Mouse (Mus musculus) kidney, embryonic 15.5 days (tissue): Measurements from ENCODE around the gene Ryr2. TPM values are rescaled to one million over a fixed set of nuclear protein-coding genes. Genes with fewer than 3 reads are reported as not detected.

Experiments used
- ATAC-seq: fragments of 200-750 bp; cut with Nextera tagmentation; replicated peaks from 2 replicates; pipeline ENCODE4 v1.8.0; 2017; ENCODE audit warnings: moderate TSS enrichment; ENCODE audit not compliant: low FRiP score
- H3K27ac ChIP-seq: fragments of 300-500 bp; sonication (generic); 2 replicates; pipeline ENCODE4 v1.5.1; 2015; ENCODE audit warnings: mild to moderate bottlenecking, inconsistent platforms
- H3K27me3 ChIP-seq: fragments of 300-500 bp; sonication (generic); 2 replicates; pipeline ENCODE4 v1.6.1; 2015; ENCODE audit warnings: inconsistent platforms
- H3K36me3 ChIP-seq: fragments of 300-500 bp; sonication (generic); 2 replicates; pipeline ENCODE4 v1.6.1; 2015; ENCODE audit warnings: inconsistent platforms
- H3K4me1 ChIP-seq: fragments of 300-500 bp; sonication (generic); 2 replicates; pipeline ENCODE4 v1.6.1; 2015; ENCODE audit warnings: inconsistent platforms
- H3K4me2 ChIP-seq: fragments of 300-500 bp; sonication (generic); 2 replicates; pipeline ENCODE4 v1.6.1; 2015; ENCODE audit warnings: moderate library complexity, mild to moderate bottlenecking, inconsistent platforms
- H3K4me3 ChIP-seq: fragments of 300-500 bp; sonication (generic); replicated peaks from 2 replicates; pipeline ENCODE4 v1.5.1; 2015; ENCODE audit warnings: mild to moderate bottlenecking, inconsistent platforms
- H3K9ac ChIP-seq: fragments of 300-500 bp; sonication (generic); 2 replicates; pipeline ENCODE4 v1.6.1; 2015; ENCODE audit warnings: mild to moderate bottlenecking, inconsistent platforms
- H3K9me3 ChIP-seq: fragments of 300-500 bp; sonication (generic); replicated peaks from 2 replicates; pipeline ENCODE4 v1.6.1; 2016; ENCODE audit warnings: inconsistent platforms
- WGBS: fragments of 180-500 bp; shearing (Covaris S2); methylation state at CpG from one replicate; pipeline ENCODE4 v1.1.7; 2015; ENCODE audit warnings: mixed read lengths; 5-methylcytosine and 5-hydroxymethylcytosine counted together
- polyA plus RNA-seq: library from polyadenylated mRNA; unstranded; fragments of >200 nt; fragmentation: Nextera tagmentation; extraction: Ambion mirVana; gene quantifications from 2 replicates; pipeline ENCODE4 v1.2.1, GENCODE M21; 2015

The Ryr2 gene
- polyA plus RNA-seq, 1 experiment from 2014 or later, result 0.42 TPM

DNA sequence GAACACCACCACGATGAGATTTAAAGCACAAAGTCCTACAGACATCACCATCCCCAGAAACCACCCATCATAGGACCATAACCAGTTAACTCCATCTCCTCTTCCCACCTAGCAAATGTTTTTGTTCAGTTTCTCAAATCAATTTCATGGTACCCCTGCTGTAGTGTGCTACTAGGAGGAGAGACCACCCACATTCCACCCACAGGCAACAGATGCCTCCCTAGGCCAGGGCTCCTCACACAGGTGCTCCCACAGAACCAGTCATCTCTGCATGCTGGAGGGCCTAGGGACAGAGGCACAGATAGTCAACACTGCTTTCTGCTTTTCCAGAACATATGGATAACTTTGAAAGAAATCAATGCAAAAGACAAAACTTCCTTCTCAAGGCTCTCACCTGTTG, 50.8 kb downstream of the Ryr2 start:
- Histone ChIP-seq H3K4me1 (no peaks in the 10 kb centered on the region), H3K9me3 (no peaks in the 10 kb centered on the region), H3K4me3 (no peak overlapping the region), H3K27me3 (no peaks in the 10 kb centered on the region), H3K9ac (no peak overlapping the region), H3K27ac (no peak overlapping the region), H3K4me2 (no peak overlapping the region), H3K36me3 (no peaks in the 10 kb centered on the region)
- ATAC-seq, result no peak
- WGBS, result 65% methylated on average over 1 of the region's 1 CpGs

DNA sequence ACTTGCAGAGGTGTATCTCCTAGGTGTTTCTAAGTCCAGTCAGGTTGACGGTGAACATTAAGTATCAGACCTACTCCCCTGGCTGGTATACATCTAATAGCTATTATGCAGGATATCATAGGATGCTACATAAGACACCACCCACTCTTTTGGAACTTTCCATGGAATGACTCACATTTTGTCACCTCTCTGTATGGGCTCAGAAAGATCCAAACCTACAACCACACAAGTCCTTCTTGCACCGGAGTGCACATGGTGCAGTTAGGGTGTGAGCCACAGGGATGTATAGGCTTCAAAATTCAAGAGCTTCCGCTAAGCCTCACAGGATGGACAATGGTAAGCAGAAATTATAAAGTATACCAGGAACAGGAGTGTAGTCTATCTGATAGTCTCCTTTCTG, 52.8 kb downstream of the Ryr2 start:
- Histone ChIP-seq H3K9me3 (no peaks in the 10 kb centered on the region), H3K36me3 (no peaks in the 10 kb centered on the region), H3K4me3 (no peak overlapping the region), H3K27me3 (no peaks in the 10 kb centered on the region), H3K9ac (no peak overlapping the region), H3K27ac (no peak overlapping the region), H3K4me1 (no peaks in the 10 kb centered on the region), H3K4me2 (no peak overlapping the region)
- 98% methylated on average over 3 of the region's 3 CpGs for WGBS
- ATAC-seq, result no peak

DNA sequence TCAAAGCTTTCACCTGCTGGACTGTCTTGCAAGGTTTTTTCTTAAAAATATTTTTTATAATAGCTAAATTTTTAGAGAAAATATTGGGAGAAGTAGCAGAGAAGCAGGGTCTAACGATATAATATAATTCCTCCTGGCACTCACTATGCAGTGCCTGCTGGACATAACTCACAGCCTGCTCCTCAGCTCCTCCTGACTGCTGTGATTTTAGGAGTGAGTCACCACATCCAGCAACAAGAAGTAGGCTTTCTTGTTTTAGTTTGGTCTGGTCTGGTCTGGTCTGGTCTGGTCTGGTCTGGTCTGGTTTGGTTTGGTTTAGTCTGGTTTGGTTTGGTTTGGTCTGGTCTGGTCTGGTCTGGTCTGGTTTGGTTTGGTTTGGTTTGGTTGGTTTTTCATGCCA, 55.9 kb downstream of the Ryr2 start:
- Histone ChIP-seq H3K4me2 (no peak overlapping the region), H3K27me3 (no peaks in the 10 kb centered on the region), H3K4me3 (no peak overlapping the region), H3K36me3 (no peaks in the 10 kb centered on the region), H3K9me3 (no peaks in the 10 kb centered on the region), H3K9ac (no peak overlapping the region), H3K4me1 (no peaks in the 10 kb centered on the region), H3K27ac (no peak overlapping the region)
- no peak for ATAC-seq
- 85% methylated on average over 1 of the region's 1 CpGs for WGBS

DNA sequence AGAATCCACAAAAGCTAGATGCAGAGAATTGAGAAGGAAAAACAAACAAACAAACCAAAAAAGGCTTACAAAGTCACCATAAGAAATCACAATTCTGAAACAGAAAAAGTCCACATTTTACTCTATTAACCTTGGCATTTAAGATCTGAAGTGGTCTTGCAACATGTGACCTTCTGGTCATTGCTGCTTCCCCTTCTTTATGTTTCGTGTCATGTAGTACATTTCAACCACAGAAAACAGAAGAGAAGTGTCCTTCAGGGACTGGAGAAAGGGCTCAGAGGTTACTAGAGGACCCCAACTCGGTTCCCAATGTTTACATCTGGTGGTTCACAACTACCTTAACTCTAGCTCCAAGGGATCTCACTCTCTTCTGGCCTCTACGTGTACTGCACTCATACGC, 59.7 kb downstream of the Ryr2 start:
- no peaks in the 10 kb centered on the region for H3K9me3 ChIP-seq
- H3K36me3 ChIP-seq, result no peaks in the 10 kb centered on the region
- 81% methylated on average over 4 of the region's 4 CpGs for WGBS
- no peak for ATAC-seq
- H3K4me2 ChIP-seq, result no peak overlapping the region
- no peak overlapping the region for H3K4me3 ChIP-seq
- H3K27ac ChIP-seq, result no peak overlapping the region
- H3K27me3 ChIP-seq, result no peaks in the 10 kb centered on the region
- no peaks in the 10 kb centered on the region for H3K4me1 ChIP-seq
- no peak overlapping the region for H3K9ac ChIP-seq

DNA sequence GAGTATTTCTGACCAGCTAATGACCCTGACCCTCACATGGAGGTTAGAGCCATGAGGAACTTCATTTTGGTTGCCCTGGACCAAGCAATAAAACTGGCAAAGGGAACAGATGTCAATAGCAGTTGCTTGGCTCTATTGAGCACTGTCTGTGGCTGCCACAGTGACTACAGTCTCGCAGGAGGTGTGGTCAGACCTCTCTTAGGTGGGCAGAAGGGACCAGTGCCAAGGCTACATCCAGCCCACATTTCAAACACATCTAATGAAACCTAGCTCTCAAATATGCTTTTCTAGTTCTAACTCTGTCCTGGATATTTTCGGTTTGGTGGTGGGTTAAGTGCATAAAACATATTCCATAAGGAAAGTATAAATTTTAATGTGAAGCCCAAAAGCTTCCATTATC, 62.0 kb downstream of the Ryr2 start:
- ATAC-seq, result no peak
- no peak overlapping the region for H3K27ac ChIP-seq
- H3K4me2 ChIP-seq, result no peak overlapping the region
- 77% methylated on average over 2 of the region's 2 CpGs for WGBS
- H3K27me3 ChIP-seq, result no peaks in the 10 kb centered on the region
- H3K4me1 ChIP-seq, result no peaks in the 10 kb centered on the region
- H3K9me3 ChIP-seq, result no peaks in the 10 kb centered on the region
- no peak overlapping the region for H3K4me3 ChIP-seq
- no peaks in the 10 kb centered on the region for H3K36me3 ChIP-seq
- H3K9ac ChIP-seq, result no peak overlapping the region

DNA sequence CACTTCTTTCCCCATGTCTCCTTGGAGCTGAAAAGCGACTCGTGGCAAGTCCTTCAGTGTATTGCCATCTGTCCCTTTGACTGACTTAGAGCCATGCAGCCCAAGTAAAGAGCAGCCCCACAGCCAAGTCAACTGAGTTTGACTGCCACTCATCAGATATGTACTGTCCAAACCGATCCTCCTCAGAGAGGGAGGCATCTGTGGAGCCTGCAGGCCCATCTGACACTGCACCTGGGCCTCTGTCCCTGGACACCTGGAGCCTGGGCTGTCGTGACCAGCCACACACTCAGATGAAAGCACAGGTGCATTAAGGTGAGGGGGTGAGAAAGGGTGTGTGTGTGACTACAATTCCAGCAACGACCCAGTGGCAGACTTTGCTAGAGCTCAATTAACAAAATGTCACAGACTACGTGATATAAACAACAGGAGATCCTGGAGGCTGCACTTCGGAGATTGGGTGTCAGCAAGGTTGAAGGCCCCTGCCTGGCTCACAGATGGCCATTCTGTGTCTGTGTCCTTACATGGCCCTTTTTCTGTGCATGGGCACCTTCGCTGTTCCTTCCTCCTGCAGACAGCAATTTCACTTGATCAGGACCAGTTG, 63.8 kb downstream of the Ryr2 start:
- no peak overlapping the region for H3K27ac ChIP-seq
- no peaks in the 10 kb centered on the region for H3K4me1 ChIP-seq
- H3K4me2 ChIP-seq, result no peak overlapping the region
- H3K27me3 ChIP-seq, result no peaks in the 10 kb centered on the region
- no peak for ATAC-seq
- WGBS, result 69% methylated on average over 8 of the region's 8 CpGs
- H3K36me3 ChIP-seq, result no peaks in the 10 kb centered on the region
- H3K4me3 ChIP-seq, result no peak overlapping the region
- H3K9me3 ChIP-seq, result no peaks in the 10 kb centered on the region
- H3K9ac ChIP-seq, result no peak overlapping the region

DNA sequence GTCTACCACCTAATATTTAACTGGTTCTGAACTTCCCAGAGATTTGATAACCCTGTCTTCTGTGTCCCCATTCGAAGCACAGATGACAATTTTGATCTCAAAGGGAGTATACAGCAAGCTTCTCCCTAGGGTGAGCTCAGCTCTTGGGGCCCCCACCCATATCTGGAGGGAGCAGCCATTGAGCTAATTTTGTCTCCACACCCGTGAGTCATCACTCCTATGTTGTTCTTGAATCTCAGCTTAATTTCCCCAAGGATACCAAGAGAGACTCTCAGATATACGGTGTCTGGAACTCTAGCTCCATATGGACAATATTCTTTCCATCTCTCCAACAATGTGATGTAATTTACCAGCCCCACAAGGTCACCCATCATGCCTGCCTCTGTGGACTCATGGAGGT, 66.8 kb downstream of the Ryr2 start:
- Histone ChIP-seq H3K9me3 (no peaks in the 10 kb centered on the region), H3K4me1 (no peaks in the 10 kb centered on the region), H3K9ac (no peak overlapping the region), H3K27me3 (no peaks in the 10 kb centered on the region), H3K27ac (no peak overlapping the region), H3K4me3 (no peak overlapping the region), H3K4me2 (no peak overlapping the region), H3K36me3 (no peaks in the 10 kb centered on the region)
- WGBS, result 83% methylated on average over 3 of the region's 3 CpGs
- no peak for ATAC-seq

DNA sequence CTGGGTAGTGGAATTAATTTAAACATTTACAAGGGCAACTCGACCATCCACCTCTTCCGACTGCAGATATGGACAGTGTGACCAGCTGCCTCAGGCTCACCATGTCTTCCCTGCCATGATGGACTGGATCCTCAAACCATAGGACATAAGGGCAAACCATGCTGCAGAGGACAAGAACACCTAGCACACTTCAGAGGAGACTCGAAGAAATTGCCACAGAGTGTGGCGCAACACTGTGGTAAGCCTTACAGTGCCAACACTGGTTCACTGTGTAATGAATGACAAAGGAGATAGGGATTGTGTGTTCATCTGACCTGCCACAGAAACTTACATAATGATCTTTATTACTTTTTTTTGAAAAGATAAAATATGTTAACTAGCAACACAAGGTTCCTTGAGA, 68.1 kb downstream of the Ryr2 start:
- H3K4me3 ChIP-seq, result no peak overlapping the region
- no peaks in the 10 kb centered on the region for H3K4me1 ChIP-seq
- no peak for ATAC-seq
- H3K9me3 ChIP-seq, result no peaks in the 10 kb centered on the region
- H3K4me2 ChIP-seq, result no peak overlapping the region
- H3K36me3 ChIP-seq, result no peaks in the 10 kb centered on the region
- 84% methylated on average over 4 of the region's 4 CpGs for WGBS
- H3K9ac ChIP-seq, result no peak overlapping the region
- no peaks in the 10 kb centered on the region for H3K27me3 ChIP-seq
- H3K27ac ChIP-seq, result no peak overlapping the region

DNA sequence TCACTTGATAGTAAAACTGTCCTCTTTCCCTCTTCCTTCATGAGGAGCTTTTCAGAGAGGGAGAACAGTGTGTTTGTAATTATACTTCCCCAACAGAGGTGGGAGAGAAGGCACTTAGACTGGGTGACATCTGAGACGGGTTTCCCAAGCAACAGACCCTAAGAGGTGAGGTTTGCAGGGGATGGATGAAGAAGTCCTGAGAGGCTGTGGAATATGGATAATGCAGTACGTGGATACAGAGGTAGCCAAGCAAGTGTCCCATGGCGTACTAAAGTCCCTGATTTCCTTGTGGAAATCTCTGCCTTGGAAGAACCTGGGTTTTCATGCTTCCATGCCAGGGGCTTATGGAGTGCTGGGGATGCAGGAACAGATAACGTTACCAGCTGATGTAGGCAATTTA, 69.5 kb downstream of the Ryr2 start:
- H3K27me3 ChIP-seq, result no peaks in the 10 kb centered on the region
- H3K9me3 ChIP-seq, result no peaks in the 10 kb centered on the region
- no peak overlapping the region for H3K4me3 ChIP-seq
- no peak overlapping the region for H3K9ac ChIP-seq
- no peaks in the 10 kb centered on the region for H3K4me1 ChIP-seq
- H3K36me3 ChIP-seq, result no peaks in the 10 kb centered on the region
- H3K4me2 ChIP-seq, result no peak overlapping the region
- 71% methylated on average over 4 of the region's 4 CpGs for WGBS
- no peak overlapping the region for H3K27ac ChIP-seq
- no peak for ATAC-seq

DNA sequence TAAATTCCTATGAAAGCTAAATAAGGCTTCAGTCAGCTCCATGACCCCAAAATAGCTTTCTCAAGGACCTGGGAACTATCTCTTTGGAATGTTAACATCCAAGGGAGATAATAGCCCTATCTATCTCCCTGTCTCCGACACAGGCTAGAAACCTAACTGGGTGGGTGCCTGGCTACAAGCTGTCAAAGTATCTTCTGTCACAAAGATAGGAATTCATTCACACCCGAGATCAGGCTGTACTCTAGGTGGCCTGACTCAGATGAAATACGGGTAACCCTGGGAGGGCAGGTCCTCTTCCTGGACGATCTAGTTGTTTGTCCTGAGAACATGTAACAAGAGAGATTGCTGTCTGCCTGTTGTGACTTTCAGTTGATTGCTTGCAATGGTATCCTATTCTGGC, 69.9 kb downstream of the Ryr2 start:
- Histone ChIP-seq H3K4me3 (no peak overlapping the region), H3K4me2 (no peak overlapping the region), H3K27me3 (no peaks in the 10 kb centered on the region), H3K4me1 (no peaks in the 10 kb centered on the region), H3K36me3 (no peaks in the 10 kb centered on the region), H3K27ac (no peak overlapping the region), H3K9me3 (no peaks in the 10 kb centered on the region), H3K9ac (no peak overlapping the region)
- ATAC-seq, result no peak
- 27% methylated on average over 4 of the region's 4 CpGs for WGBS

DNA sequence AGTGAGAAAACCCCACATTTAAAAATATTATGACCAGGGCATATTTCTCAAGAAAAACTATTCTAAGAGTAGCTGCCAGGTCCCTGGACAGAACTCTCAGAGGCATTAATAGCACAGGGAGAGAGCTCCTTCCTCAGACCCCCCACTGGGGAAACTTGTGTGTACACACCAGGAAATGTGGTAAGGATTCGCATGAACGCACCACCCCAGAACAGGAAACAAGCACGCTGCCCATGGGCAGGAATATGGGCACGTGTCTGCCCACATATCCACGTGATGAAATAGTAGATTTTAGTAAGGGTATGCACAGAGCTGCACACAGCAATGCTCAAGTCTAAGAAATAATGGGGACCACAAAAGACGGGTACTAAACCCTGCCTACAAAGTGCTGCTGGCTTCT, 72.8 kb downstream of the Ryr2 start:
- Histone ChIP-seq H3K27ac (no peak overlapping the region), H3K4me3 (no peak overlapping the region), H3K36me3 (no peaks in the 10 kb centered on the region), H3K9ac (no peak overlapping the region), H3K4me1 (no peaks in the 10 kb centered on the region), H3K4me2 (no peak overlapping the region), H3K9me3 (no peaks in the 10 kb centered on the region), H3K27me3 (no peaks in the 10 kb centered on the region)
- ATAC-seq, result no peak
- 62% methylated on average over 6 of the region's 6 CpGs for WGBS

DNA sequence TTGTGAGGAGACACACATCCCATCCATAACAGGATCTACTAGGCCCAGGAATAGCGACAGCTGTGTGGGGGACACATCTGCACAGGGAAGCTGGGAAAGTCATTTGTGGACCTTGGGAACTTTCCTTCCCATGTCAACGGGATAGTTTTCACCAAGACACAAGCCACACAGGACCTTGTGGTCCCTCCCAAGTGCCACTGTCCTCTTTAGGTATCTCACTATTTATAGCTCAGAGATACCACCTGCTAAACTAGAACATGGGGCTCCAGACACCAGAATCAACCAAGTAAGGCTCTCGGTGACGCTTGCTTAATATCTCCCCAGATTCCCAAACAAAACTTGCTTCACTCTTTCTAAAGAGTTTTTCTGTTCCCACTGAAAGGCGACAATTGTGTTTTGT, 73.5 kb downstream of the Ryr2 start:
- no peaks in the 10 kb centered on the region for H3K36me3 ChIP-seq
- no peak overlapping the region for H3K4me3 ChIP-seq
- 92% methylated on average over 5 of the region's 5 CpGs for WGBS
- H3K4me2 ChIP-seq, result no peak overlapping the region
- ATAC-seq, result no peak
- H3K4me1 ChIP-seq, result no peaks in the 10 kb centered on the region
- H3K27me3 ChIP-seq, result no peaks in the 10 kb centered on the region
- no peak overlapping the region for H3K9ac ChIP-seq
- H3K9me3 ChIP-seq, result no peaks in the 10 kb centered on the region
- no peak overlapping the region for H3K27ac ChIP-seq

DNA sequence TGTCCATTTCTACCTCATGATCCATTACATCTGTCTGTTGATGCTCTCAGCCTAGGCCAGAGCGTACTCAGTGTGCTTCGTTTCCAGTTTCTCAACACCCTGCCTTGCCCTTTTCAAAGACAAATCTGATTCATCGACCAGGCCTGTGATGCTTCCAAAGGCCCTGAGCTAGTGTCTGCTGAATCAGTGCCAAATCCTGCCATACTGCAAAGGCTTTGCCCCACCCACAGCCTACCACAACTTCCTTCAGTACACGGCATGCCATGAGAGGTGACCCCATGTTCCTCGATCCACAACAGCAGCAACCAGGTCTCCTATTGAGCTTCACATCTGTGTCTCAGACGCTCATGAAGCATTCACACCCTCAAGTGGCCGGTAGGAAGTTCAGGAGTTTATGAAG, 76.9 kb downstream of the Ryr2 start:
- Histone ChIP-seq H3K9ac (no peak overlapping the region), H3K27me3 (no peaks in the 10 kb centered on the region), H3K36me3 (no peaks in the 10 kb centered on the region), H3K4me1 (no peaks in the 10 kb centered on the region), H3K9me3 (no peaks in the 10 kb centered on the region), H3K4me2 (no peak overlapping the region), H3K27ac (no peak overlapping the region), H3K4me3 (no peak overlapping the region)
- WGBS, result 90% methylated on average over 7 of the region's 7 CpGs
- no peak for ATAC-seq
